24 mouse cellular contexts compared by ENCODE assay signal in genomic region chr11:75150346-75150745, GRCm38 (mm10). TPM values are rescaled to one million over a fixed set of nuclear protein-coding genes. Genes with fewer than 3 reads are reported as not detected.
A peak's percentile ranks its signal among the peaks of the same experiment; 100 is the strongest.
DNase-seq lines count a peak whose midpoint lies in the region; ATAC-seq and TF ChIP-seq lines count a peak whose summit lies in the region.
"Had no signal": no experiment of that assay in that cellular context is flagged by ENCODE, and none has a peak within 500 bp of the region (broad histone marks: within the 10 kb centered on the region; RNA-seq: fewer than 3 reads in every experiment).

No protein-coding gene starts in this region.

- no peak for DNase-seq in kidney, postnatal 0 days (ENCODE audit: low spot score)
- no peak for DNase-seq in kidney, adult 9 months
- DNase-seq in left cerebral cortex, adult 2 months (ENCODE audit: extremely low spot score in 1 of 2, low spot score in 2 of 2): no peak
- DNase-seq in left cerebral cortex, postnatal 36 days (ENCODE audit: low spot score in 2 of 2): no peak
- DNase-seq in CH12.LX (ENCODE audit: extremely low read depth) (no peak), MEL (ENCODE audit: low read depth, low spot score) (no peak)
- DNase-seq: adrenal gland, adult 2 months; adrenal gland, postnatal 10 days; adrenal gland, postnatal 25 days; B cell, adult 2 months; cerebellum, adult 11 months; cerebellum, adult 18-20 months; cerebellum, adult 8-10 months; cerebellum, adult 9-11 months; cerebellum, postnatal 25 days; forebrain, postnatal 0 days had no signal

- ATAC-seq in kidney, postnatal 0 days (replicated peaks; ENCODE audit: low FRiP score, low read depth): no peak
- no peak for ATAC-seq in neural tube, embryonic 15.5 days (ENCODE audit: low FRiP score)
- no peak for ATAC-seq in megakaryocyte progenitor cell, adult 5-6 weeks (replicated peaks; ENCODE audit: poor library complexity)
- ATAC-seq: CD4-positive, CD25-positive, alpha-beta regulatory T cell, adult 4 months; forebrain, embryonic 13.5 days; forebrain, embryonic 15.5 days; forebrain, postnatal 0 days had no signal

- dilution Hi-C loops in CH12.LX (cut with MboI; ENCODE audit: extremely low pct_ligation_motif_present, extremely low pct_unique_long_range_greater_than_20kb, low sequenced_read_pairs): no loop called here

- no peaks in the 10 kb centered on the region for H3K9me3 ChIP-seq in kidney, postnatal 0 days (replicated peaks; ENCODE audit: low read length)
- no peaks in the 10 kb centered on the region for H3K9me3 ChIP-seq in CH12.LX (replicated peaks; ENCODE audit: low read length)
- H3K9me3 ChIP-seq in MEL (replicated peaks; ENCODE audit: insufficient read depth, low read length): no peaks in the 10 kb centered on the region
- no peaks in the 10 kb centered on the region for H3K9me3 ChIP-seq in neural tube, embryonic 15.5 days (replicated peaks)
- H3K9me3 ChIP-seq: embryonic facial prominence, embryonic 10.5 days; embryonic facial prominence, embryonic 12.5 days; forebrain, embryonic 13.5 days; forebrain, embryonic 15.5 days; G1E had no signal

- no peak for TF ChIP-seq EP300 in CH12.LX (IDR thresholded peaks at IDR 0.05; ENCODE audit: low read length)
- no peak for TF ChIP-seq EP300 in MEL (IDR thresholded peaks at IDR 0.05; ENCODE audit: low read depth in 1 of 2, low read length in 2 of 2)

- TF ChIP-seq CTCF in kidney, postnatal 0 days (IDR thresholded peaks at IDR 0.05; ENCODE audit: low read depth): 0 out of 2 replicates have a peak, but pooled peaks have one; percentile 19
- TF ChIP-seq CTCF in left cerebral cortex, adult 2 months (IDR thresholded peaks at IDR 0.05): peak; percentile 12
- TF ChIP-seq CTCF in CH12.LX (conservative IDR thresholded peaks at IDR 0.05 in 1 of 2, IDR thresholded peaks at IDR 0.05 in 1 of 2; ENCODE audit: low read depth in 2 of 2, low read length in 2 of 2) (peak in 1 of 2 experiments; percentile 15; a peak in 2 of 4 replicates), MEL (IDR thresholded peaks at IDR 0.05 in 2 of 3, conservative IDR thresholded peaks at IDR 0.05 in 1 of 3; ENCODE audit: control insufficient read depth in 1 of 3, insufficient read depth in 1 of 3, low read depth in 2 of 3, low read length in 3 of 3, poor library complexity in 1 of 3, severe bottlenecking in 1 of 3) (peak in 1 of 3 experiments; percentile 36; a peak in 2 of 6 replicates)

- TF ChIP-seq RAD21 in CH12.LX (IDR thresholded peaks at IDR 0.05; ENCODE audit: low read depth, low read length): no peak; the same call in 1 of the 2 replicates
- peak; percentile 17 for TF ChIP-seq RAD21 in MEL (IDR thresholded peaks at IDR 0.05; ENCODE audit: low read depth, low read length)

- H3K79me2 ChIP-seq in CH12.LX (replicated peaks; ENCODE audit: control insufficient read depth, extremely low read depth, insufficient read depth, poor library complexity, severe bottlenecking) (no peaks in the 10 kb centered on the region), MEL (ENCODE audit: control insufficient read depth, insufficient read depth, low read length, poor library complexity) (no peaks in the 10 kb centered on the region)

- WGBS in kidney, postnatal 0 days: 73% methylated on average over 1 of the region's 1 CpGs
- whole genome bisulfite sequencing in neural tube, embryonic 15.5 days: 60% methylated on average over 1 of the region's 1 CpGs

- intact Hi-C loops in left cerebral cortex, adult 2 months (cut with DNase I): no loop called here
- intact Hi-C loops in left cerebral cortex, postnatal 36 days (cut with DNase I): no loop called here

- H3K4me2 ChIP-seq in kidney, postnatal 0 days (ENCODE audit: low read length): no peak overlapping the region
- no peak overlapping the region for H3K4me2 ChIP-seq in CH12.LX (ENCODE audit: insufficient read depth, low read depth, poor library complexity, severe bottlenecking)
- H3K4me2 ChIP-seq in neural tube, embryonic 15.5 days: no peak overlapping the region
- H3K4me2 ChIP-seq: embryonic facial prominence, embryonic 12.5 days; forebrain, embryonic 13.5 days; forebrain, embryonic 15.5 days had no signal

- H3K36me3 ChIP-seq in kidney, postnatal 0 days (ENCODE audit: insufficient read depth, low read length): peaks cover 10% of the 10 kb centered on the region; the same call in 1 of the 2 replicates
- H3K36me3 ChIP-seq in CH12.LX (replicated peaks in 1 of 2; ENCODE audit: control insufficient read depth in 1 of 2, insufficient read depth in 1 of 2, low read length in 1 of 2) (peaks cover 8 to 50% of the 10 kb centered on the region in 2 experiments), MEL (ENCODE audit: control insufficient read depth in 1 of 2, insufficient read depth in 2 of 2, low read length in 2 of 2) (peaks cover 9 to 17% of the 10 kb centered on the region in 2 experiments)
- peaks cover 9% of the 10 kb centered on the region; the same call in 1 of the 2 replicates for H3K36me3 ChIP-seq in neural tube, embryonic 15.5 days

- no peak overlapping the region for H3K4me3 ChIP-seq in kidney, postnatal 0 days (replicated peaks; ENCODE audit: low read depth, low read length)
- no peak overlapping the region for H3K4me3 ChIP-seq in left cerebral cortex, adult 2 months
- no peak overlapping the region for H3K4me3 ChIP-seq in CH12.LX (replicated peaks in 1 of 3; ENCODE audit: low read depth in 2 of 3, low read length in 2 of 3, poor library complexity in 1 of 3)
- no peak overlapping the region for H3K4me3 ChIP-seq in MEL (ENCODE audit: control insufficient read depth in 1 of 2, insufficient read depth in 1 of 2, low read depth in 2 of 2, low read length in 2 of 2)
- no peak overlapping the region for H3K4me3 ChIP-seq in neural tube, embryonic 15.5 days (replicated peaks)
- H3K4me3 ChIP-seq: embryonic facial prominence, embryonic 10.5 days; embryonic facial prominence, embryonic 12.5 days; forebrain, embryonic 13.5 days; forebrain, embryonic 15.5 days had no signal

- TF ChIP-seq POLR2A in CH12.LX (IDR thresholded peaks at IDR 0.05; ENCODE audit: low read depth, low read length) (no peak), MEL (IDR thresholded peaks at IDR 0.05; ENCODE audit: control insufficient read depth in 1 of 2, insufficient read depth in 1 of 2, low read depth in 1 of 2, low read length in 2 of 2, poor library complexity in 1 of 2) (no peak)

- H3K27me3 ChIP-seq in kidney, postnatal 0 days (ENCODE audit: insufficient read depth, low read length): no peaks in the 10 kb centered on the region
- H3K27me3 ChIP-seq in CH12.LX (replicated peaks) (no peaks in the 10 kb centered on the region), MEL (ENCODE audit: control insufficient read depth in 1 of 2, insufficient read depth in 2 of 2, low read length in 2 of 2) (no peaks in the 10 kb centered on the region)
- no peaks in the 10 kb centered on the region for H3K27me3 ChIP-seq in neural tube, embryonic 15.5 days (replicated peaks)
- H3K27me3 ChIP-seq: embryonic facial prominence, embryonic 12.5 days; forebrain, embryonic 13.5 days; forebrain, embryonic 15.5 days had no signal

- H3K27ac ChIP-seq in kidney, postnatal 0 days: no peak overlapping the region
- no peak overlapping the region for H3K27ac ChIP-seq in left cerebral cortex, adult 2 months
- H3K27ac ChIP-seq in CH12.LX (ENCODE audit: insufficient read depth, low read depth) (no peak overlapping the region), MEL (ENCODE audit: control insufficient read depth, low read depth, low read length) (no peak overlapping the region)
- no peak overlapping the region for H3K27ac ChIP-seq in neural tube, embryonic 15.5 days (replicated peaks)
- H3K27ac ChIP-seq: embryonic facial prominence, embryonic 10.5 days; embryonic facial prominence, embryonic 12.5 days; forebrain, embryonic 13.5 days; forebrain, embryonic 15.5 days had no signal

- in situ Hi-C loops in CH12.LX (cut with MboI; ENCODE audit: low pct_ligation_motif_present, low pct_unique_long_range_greater_than_20kb, low sequenced_read_pairs): loop anchor here (25.0 kb wide), 1 partner anchor 513 kb away; the partner anchor contains the start of gene Cluh

- peaks cover 16% of the 10 kb centered on the region; the same call in 1 of the 2 replicates for H3K4me1 ChIP-seq in kidney, postnatal 0 days (replicated peaks; ENCODE audit: insufficient read depth, low read length)
- H3K4me1 ChIP-seq in CH12.LX (ENCODE audit: control insufficient read depth in 1 of 2, insufficient read depth in 2 of 2) (peaks cover 20 to 58% of the 10 kb centered on the region in 2 experiments), MEL (ENCODE audit: control insufficient read depth in 1 of 2, insufficient read depth in 2 of 2, low read length in 2 of 2) (peaks cover 8 to 21% of the 10 kb centered on the region in 2 experiments)
- H3K4me1 ChIP-seq in neural tube, embryonic 15.5 days: peaks cover 18% of the 10 kb centered on the region

- no peak overlapping the region for H3K9ac ChIP-seq in kidney, postnatal 0 days (ENCODE audit: low read depth, low read length)
- no peak overlapping the region for H3K9ac ChIP-seq in CH12.LX (ENCODE audit: insufficient read depth, low read depth)
- no peak overlapping the region for H3K9ac ChIP-seq in MEL (ENCODE audit: control insufficient read depth, low read depth, low read length, poor library complexity, severe bottlenecking)
- no peak overlapping the region for H3K9ac ChIP-seq in neural tube, embryonic 15.5 days (replicated peaks)
- H3K9ac ChIP-seq: embryonic facial prominence, embryonic 12.5 days; forebrain, embryonic 13.5 days; forebrain, embryonic 15.5 days; forebrain, postnatal 0 days had no signal

RNA-seq across cellular contexts. Expression of gene Hic1, which starts 19.0 kb away (rescaled TPM):
- 18.5 and 26.9 TPM in 2 replicates for polyA plus RNA-seq in kidney, postnatal 0 days (2015; fragmentation: Nextera tagmentation; extraction: Ambion mirVana)
- 1 to 10 TPM; 3.3 to 3.9 TPM for total RNA-seq in left cerebral cortex, adult 2 months (2021)
- 1 to 10 TPM; 2.7 to 3.3 TPM for total RNA-seq in left cerebral cortex, postnatal 36 days (2021)
- total RNA-seq in CH12.LX (2012; rRNA removed) (6.4 and 9.6 TPM in 2 replicates), CH12.LX (2014; rRNA removed) (2.8 and 2.9 TPM in 2 replicates), MEL (2012; rRNA removed) (16.7 and 18.8 TPM in 2 replicates)
- polyA plus RNA-seq in CH12.LX (2012; ENCODE audit: insufficient read length, low read depth) (4.3 and 5.7 TPM in 2 replicates), MEL (2012; ENCODE audit: insufficient read depth in 1 of 2, insufficient read length in 2 of 2, low read depth in 1 of 2, low replicate concordance in 2 of 2, missing spikeins in 1 of 2) (10 to 100 TPM in 1 of 2 experiments, not detected in 1; 18.2 TPM)
- polyA plus RNA-seq in neural tube, embryonic 15.5 days (2015; fragmentation: Nextera tagmentation; extraction: Ambion mirVana): 5.3 and 10.7 TPM in 2 replicates
- total RNA-seq in megakaryocyte progenitor cell, adult 5-6 weeks (2015): 0.02 TPM in 1 of 2 replicates, not detected in the other
- not detected in 2 replicates for total RNA-seq in megakaryocyte progenitor cell, adult 5-6 weeks (2017)

RNA-seq across cellular contexts. Expression of gene Ovca2, which starts 28.3 kb away (rescaled TPM):
- 26.6 and 28.3 TPM in 2 replicates for polyA plus RNA-seq in kidney, postnatal 0 days (2015; fragmentation: Nextera tagmentation; extraction: Ambion mirVana)
- total RNA-seq in left cerebral cortex, adult 2 months (2021): 10 to 100 TPM; 12.1 to 12.7 TPM
- 10 to 100 TPM; 11.0 to 13.3 TPM for total RNA-seq in left cerebral cortex, postnatal 36 days (2021)
- total RNA-seq in CH12.LX (2012; rRNA removed): 20.7 and 28.4 TPM in 2 replicates
- 68.4 and 86.9 TPM in 2 replicates for total RNA-seq in CH12.LX (2014; rRNA removed)
- polyA plus RNA-seq in CH12.LX (2012; ENCODE audit: insufficient read length, low read depth): 28.6 and 32.1 TPM in 2 replicates
- 22.7 and 33.1 TPM in 2 replicates for total RNA-seq in MEL (2012; rRNA removed)
- 10 to 100 TPM in 1 of 2 experiments, not detected in 1; 23.1 TPM for polyA plus RNA-seq in MEL (2012; ENCODE audit: insufficient read depth in 1 of 2, insufficient read length in 2 of 2, low read depth in 1 of 2, low replicate concordance in 2 of 2, missing spikeins in 1 of 2)
- polyA plus RNA-seq in neural tube, embryonic 15.5 days (2015; fragmentation: Nextera tagmentation; extraction: Ambion mirVana): 12.6 and 15.4 TPM in 2 replicates
- 20.8 and 26.3 TPM in 2 replicates for total RNA-seq in megakaryocyte progenitor cell, adult 5-6 weeks (2015)
- total RNA-seq in megakaryocyte progenitor cell, adult 5-6 weeks (2017): 14.5 and 16.5 TPM in 2 replicates

RNA-seq across cellular contexts. Expression of gene Dph1, which starts 40.7 kb away (rescaled TPM):
- polyA plus RNA-seq in kidney, postnatal 0 days (2015; fragmentation: Nextera tagmentation; extraction: Ambion mirVana): 26.3 TPM in 2 replicates
- 10 to 100 TPM; 27.9 to 28.9 TPM for total RNA-seq in left cerebral cortex, adult 2 months (2021)
- total RNA-seq in left cerebral cortex, postnatal 36 days (2021): 10 to 100 TPM; 25.3 to 25.6 TPM
- total RNA-seq in CH12.LX (2012; rRNA removed) (47.7 and 50.6 TPM in 2 replicates), CH12.LX (2014; rRNA removed) (56.4 and 57.0 TPM in 2 replicates), MEL (2012; rRNA removed) (54.2 and 59.5 TPM in 2 replicates)
- polyA plus RNA-seq in CH12.LX (2012; ENCODE audit: insufficient read length, low read depth) (50.9 and 54.7 TPM in 2 replicates), MEL (2012; ENCODE audit: insufficient read depth in 1 of 2, insufficient read length in 2 of 2, low read depth in 1 of 2, low replicate concordance in 2 of 2, missing spikeins in 1 of 2) (10 to 100 TPM in 1 of 2 experiments, not detected in 1; 58.4 TPM)
- polyA plus RNA-seq in neural tube, embryonic 15.5 days (2015; fragmentation: Nextera tagmentation; extraction: Ambion mirVana): 13.8 and 16.2 TPM in 2 replicates
- 3.3 and 7.4 TPM in 2 replicates for total RNA-seq in megakaryocyte progenitor cell, adult 5-6 weeks (2015)
- total RNA-seq in megakaryocyte progenitor cell, adult 5-6 weeks (2017): 9.2 and 9.5 TPM in 2 replicates

RNA-seq across cellular contexts. Expression of gene Rtn4rl1, which starts 43.2 kb away (rescaled TPM):
- 4.2 and 4.6 TPM in 2 replicates for polyA plus RNA-seq in kidney, postnatal 0 days (2015; fragmentation: Nextera tagmentation; extraction: Ambion mirVana)
- 10 to 100 TPM; 89.0 to 99.0 TPM for total RNA-seq in left cerebral cortex, adult 2 months (2021)
- 10 to 100 TPM; 83.5 to 88.3 TPM for total RNA-seq in left cerebral cortex, postnatal 36 days (2021)
- total RNA-seq in CH12.LX (2012; rRNA removed) (0.04 TPM in 2 replicates), CH12.LX (2014; rRNA removed) (0.08 TPM in 1 of 2 replicates, not detected in the other), MEL (2012; rRNA removed) (0.35 and 0.46 TPM in 2 replicates)
- polyA plus RNA-seq in CH12.LX (2012; ENCODE audit: insufficient read length, low read depth) (0.09 and 0.11 TPM in 2 replicates), MEL (2012; ENCODE audit: insufficient read depth in 1 of 2, insufficient read length in 2 of 2, low read depth in 1 of 2, low replicate concordance in 2 of 2, missing spikeins in 1 of 2) (1 to 10 TPM in 1 of 2 experiments, not detected in 1; 2.6 TPM)
- polyA plus RNA-seq in neural tube, embryonic 15.5 days (2015; fragmentation: Nextera tagmentation; extraction: Ambion mirVana): 12.6 and 13.7 TPM in 2 replicates
- 0.49 and 1.1 TPM in 2 replicates for total RNA-seq in megakaryocyte progenitor cell, adult 5-6 weeks (2015)
- 0.20 and 0.42 TPM in 2 replicates for total RNA-seq in megakaryocyte progenitor cell, adult 5-6 weeks (2017)
- total RNA-seq: G1E had no signal
- polyA plus RNA-seq: G1E had no signal
